Mouse (Mus musculus) myocyte (in vitro differentiated cells): Measurements from ENCODE around the gene Cd300ld4.

ENCODE experiments used
- CEBPB ChIP-seq: IDR thresholded peaks from 2 replicates; pipeline ENCODE4 v1.6.1; 2011; ENCODE audit warnings: mild to moderate bottlenecking, moderate library complexity; ENCODE audit not compliant: poor library complexity, insufficient read depth, severe bottlenecking
- E2F4 ChIP-seq: IDR thresholded peaks from one replicate; pipeline ENCODE4 v1.6.1; 2011; ENCODE audit warnings: mild to moderate bottlenecking, control low read depth, moderate library complexity; ENCODE audit not compliant: insufficient read depth
- MYOD1 ChIP-seq, 3 experiments: IDR thresholded peaks; one replicate each; pipeline ENCODE4 v1.6.1; 2011; ENCODE audit warnings: control low read depth in 2 of 3, low read depth in 2 of 3, mild to moderate bottlenecking in 2 of 3, moderate library complexity in 1 of 3; ENCODE audit not compliant: insufficient read length in 2 of 3, control insufficient read depth in 1 of 3
- MYOG ChIP-seq, 3 experiments: IDR thresholded peaks; one replicate each; pipeline ENCODE4 v1.6.1; 2011; ENCODE audit warnings: control low read depth in 2 of 3, low read depth in 2 of 3, mild to moderate bottlenecking in 2 of 3; ENCODE audit not compliant: insufficient read length in 2 of 3, control insufficient read depth in 1 of 3, insufficient read depth in 1 of 3
- POLR2A ChIP-seq: IDR thresholded peaks from one replicate; pipeline ENCODE4 v1.6.1; 2011; ENCODE audit warnings: low read depth, mild to moderate bottlenecking, control low read depth, moderate library complexity; ENCODE audit not compliant: insufficient read length
- TCF3 ChIP-seq: IDR thresholded peaks from one replicate; pipeline ENCODE4 v1.6.1; 2011; ENCODE audit warnings: low read depth, control low read depth; ENCODE audit not compliant: insufficient read length
- USF1 ChIP-seq: IDR thresholded peaks from one replicate; pipeline ENCODE4 v1.6.1; 2011; ENCODE audit warnings: low read depth, mild to moderate bottlenecking, control low read depth, moderate library complexity

DNA sequence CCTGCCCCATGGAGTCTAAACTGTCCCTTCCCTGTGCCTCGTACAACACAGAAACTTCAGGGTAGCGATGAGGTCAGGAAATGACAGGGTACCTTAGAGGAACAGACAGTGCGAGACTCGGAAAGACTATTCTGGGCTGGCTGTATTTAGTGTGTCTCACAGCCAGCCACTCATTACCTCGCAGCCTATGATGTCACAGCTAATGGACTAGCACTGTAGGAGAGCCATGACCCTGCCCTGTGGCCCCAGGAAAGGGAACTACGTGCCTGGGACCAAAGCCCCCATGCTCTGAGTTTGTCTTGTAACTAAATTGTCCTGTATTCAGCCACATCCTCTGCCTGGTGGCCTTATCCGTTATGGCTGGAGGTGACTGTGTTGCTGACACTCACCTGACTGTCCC is 48.6 kb upstream of the Cd300ld4 start:
- TF ChIP-seq POLR2A (no peak), USF1 (no peak), MYOD1 (IDR thresholded peaks at IDR 0.05; ENCODE audit: control insufficient read depth in 1 of 3, insufficient read length in 2 of 3, low read depth in 2 of 3) (no peak), CEBPB (no peak), TCF3 (no peak), MYOG (IDR thresholded peaks at IDR 0.05; ENCODE audit: control insufficient read depth in 1 of 3, insufficient read depth in 1 of 3, insufficient read length in 2 of 3, low read depth in 2 of 3) (no peak), E2F4 (no peak)
